Mouse (Mus musculus) urinary bladder, adult 2 months (tissue): ENCODE results near the gene Lsm2. TPM values are rescaled to one million over a fixed set of nuclear protein-coding genes. Genes with fewer than 3 reads are reported as not detected.
"Not testable (repeated sequence)": the region's sequence is repeated elsewhere in the genome, so short reads cannot be mapped to it uniquely, and the experiment has no call there.

Experiments
- DNase-seq: peaks from one replicate; pipeline ENCODE4 v3.0.0; 2022; ENCODE audit warnings: low spot score
- polyA plus RNA-seq: library from polyadenylated mRNA; depleted of rRNA; stranded (reverse); fragments of >200 nt; gene quantifications from 2 replicates; pipeline ENCODE4 v1.2.3, GENCODE M21; 2012; rRNA removed

The Lsm2 gene
- polyA plus RNA-seq, 1 experiment = 58.4 TPM

DNA sequence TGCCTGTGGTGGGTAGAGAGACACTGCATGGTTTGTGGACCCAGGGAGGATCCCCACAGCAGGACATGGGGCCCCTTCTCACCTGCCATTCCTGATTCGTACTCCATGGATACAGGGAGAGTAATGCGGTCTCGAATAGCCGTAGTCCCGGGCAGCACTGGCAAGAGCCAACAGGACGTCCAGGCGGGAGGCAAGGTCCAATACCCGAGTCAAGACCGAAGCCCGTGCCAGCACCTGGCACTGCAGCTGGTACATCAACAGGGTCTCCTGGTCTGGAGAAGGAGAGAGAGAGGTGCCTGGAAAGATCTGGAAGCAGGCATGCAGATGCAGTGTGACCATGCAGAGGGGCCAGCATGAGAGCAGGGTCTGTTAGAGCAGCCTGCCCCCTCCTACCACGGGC is 49.6 kb downstream of the Lsm2 start:
- DNase-seq = no peak

DNA sequence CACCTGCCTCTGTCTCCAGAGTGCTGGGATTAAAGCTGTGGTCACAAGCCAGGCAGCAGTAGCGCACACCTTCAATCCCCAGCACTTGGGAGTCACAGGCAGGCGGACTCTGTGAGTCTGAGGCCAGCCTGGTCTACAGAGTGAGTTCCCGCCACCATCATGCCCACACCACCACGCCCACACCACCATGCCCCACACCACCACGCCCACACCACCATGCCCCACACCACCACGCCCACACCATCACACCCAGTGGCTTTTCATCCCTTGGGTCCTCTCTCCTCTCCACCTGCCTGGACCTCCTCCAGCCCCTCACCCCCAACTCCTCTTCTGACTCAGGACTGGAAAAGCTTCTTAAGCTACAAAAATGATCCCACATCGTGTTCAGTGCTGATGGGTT is 50.2 kb downstream of the Lsm2 start:
- no peak for DNase-seq

DNA sequence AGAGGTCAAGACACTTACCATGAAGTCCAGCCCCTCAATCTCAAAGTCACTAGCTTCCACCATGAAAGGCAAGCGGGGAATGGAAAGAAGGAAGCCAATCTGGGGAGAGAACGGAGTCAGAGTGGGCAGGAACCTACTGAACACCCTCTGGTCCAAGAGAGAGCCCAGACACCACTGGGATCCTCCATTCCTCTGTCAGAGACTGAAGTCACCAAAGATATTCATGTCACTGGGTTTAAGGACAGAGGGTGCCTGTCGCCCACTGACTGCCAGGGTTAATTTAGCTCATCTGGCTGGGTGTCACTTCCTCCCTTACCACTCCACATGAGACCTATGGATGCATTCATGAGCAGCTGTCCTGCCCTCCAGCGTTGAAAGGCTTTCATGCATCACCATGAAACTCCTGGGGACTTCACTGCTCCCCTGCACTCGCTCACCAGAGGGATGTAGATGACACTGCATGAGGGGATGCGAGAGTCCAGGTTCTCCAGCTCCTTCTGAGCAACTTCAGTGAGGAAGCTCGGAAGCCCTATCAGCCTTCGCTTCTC is 50.7 kb downstream of the Lsm2 start:
- DNase-seq = no peak

DNA sequence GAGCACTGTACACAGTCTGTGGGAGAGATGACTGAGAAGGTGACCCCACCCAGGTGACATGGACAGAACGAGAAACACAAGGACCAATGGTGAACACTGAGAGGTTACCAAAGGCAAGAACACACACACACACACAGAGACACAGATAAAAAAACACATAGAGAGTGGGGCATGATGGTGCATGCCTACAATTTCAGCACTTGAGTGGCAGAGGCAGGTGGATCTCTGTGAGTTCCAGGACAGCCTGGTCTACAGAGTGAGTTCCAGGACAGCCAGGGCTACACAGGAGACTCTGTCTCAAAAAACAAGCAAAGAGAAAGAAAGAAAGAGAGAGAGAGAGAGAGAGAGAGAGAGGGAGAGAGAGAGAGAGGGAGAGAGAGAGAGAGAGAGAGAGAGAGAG is 52.0 kb downstream of the Lsm2 start:
- not testable (repeated sequence) for DNase-seq

DNA sequence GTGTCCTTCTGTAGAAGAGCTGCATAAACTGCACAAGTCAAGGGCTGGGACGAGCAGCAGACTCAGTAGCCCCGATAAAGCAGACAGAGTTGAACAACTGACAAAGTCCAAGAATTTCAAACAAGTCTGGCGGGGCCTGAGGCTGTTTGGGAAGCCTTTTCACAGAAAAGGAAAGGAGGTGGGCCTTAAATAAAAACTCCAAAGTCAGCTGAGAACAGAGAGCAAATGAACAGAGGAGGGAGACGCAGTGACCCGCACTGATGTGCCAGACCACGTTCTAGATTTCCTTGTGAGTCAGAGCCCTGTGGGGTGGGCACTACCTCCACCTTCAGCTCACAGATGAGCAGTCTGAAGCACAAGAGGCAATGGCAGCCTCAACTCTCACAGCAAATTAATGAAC is 53.2 kb downstream of the Lsm2 start:
- no peak for DNase-seq

Other genes with a start within 250 kb of the Lsm2 start
- 55.7 and 73.2 TPM in 2 replicates for gene C4b, start 238.0 kb upstream of the Lsm2 start, polyA plus RNA-seq
- gene Cyp21a1, start 177.3 kb upstream of the Lsm2 start, polyA plus RNA-seq = not detected in 2 replicates
- 37.0 and 47.5 TPM in 2 replicates for gene Stk19, start 144.9 kb upstream of the Lsm2 start, polyA plus RNA-seq
- 32.3 and 45.6 TPM in 2 replicates for gene Dxo, start 144.8 kb upstream of the Lsm2 start, polyA plus RNA-seq
- 50.3 and 58.0 TPM in 2 replicates for gene Skiv2l, start 131.7 kb upstream of the Lsm2 start, polyA plus RNA-seq
- 50.4 and 50.6 TPM in 2 replicates for gene Nelfe, start 131.5 kb upstream of the Lsm2 start, polyA plus RNA-seq
- gene Cfb, start 119.3 kb upstream of the Lsm2 start, polyA plus RNA-seq = 35.7 and 41.6 TPM in 2 replicates
- gene Zbtb12, start 102.4 kb upstream of the Lsm2 start, polyA plus RNA-seq = 6.6 and 8.5 TPM in 2 replicates
- gene Gm20547, start 99.8 kb upstream of the Lsm2 start, polyA plus RNA-seq = 0.04 TPM in 1 of 2 replicates, not detected in the other
- 43.0 and 45.6 TPM in 2 replicates for gene C2, start 83.6 kb upstream of the Lsm2 start, polyA plus RNA-seq
- gene Ehmt2, start 83.4 kb upstream of the Lsm2 start, polyA plus RNA-seq = 124 and 129 TPM in 2 replicates
- 4.5 and 5.1 TPM in 2 replicates for gene Slc44a4, start 67.4 kb upstream of the Lsm2 start, polyA plus RNA-seq
- gene Neu1, start 50.6 kb upstream of the Lsm2 start, polyA plus RNA-seq = 27.9 and 32.0 TPM in 2 replicates
- gene Hspa1b, start 22.6 kb upstream of the Lsm2 start, polyA plus RNA-seq = 100 and 116 TPM in 2 replicates
- gene Gm20481, start 11.9 kb upstream of the Lsm2 start, polyA plus RNA-seq = not detected in 2 replicates
- 52.7 and 54.4 TPM in 2 replicates for gene Hspa1a, start 9.7 kb upstream of the Lsm2 start, polyA plus RNA-seq
- gene Hspa1l, start 9.2 kb upstream of the Lsm2 start, polyA plus RNA-seq = 0.47 and 0.54 TPM in 2 replicates
- 49.8 and 53.0 TPM in 2 replicates for gene Vars, start 19.1 kb downstream of the Lsm2 start, polyA plus RNA-seq
- 5.2 and 6.1 TPM in 2 replicates for gene Vwa7, start 34.7 kb downstream of the Lsm2 start, polyA plus RNA-seq
- gene Sapcd1, start 46.2 kb downstream of the Lsm2 start, polyA plus RNA-seq = 0.77 and 0.81 TPM in 2 replicates
- 1.2 and 1.4 TPM in 2 replicates for gene Msh5, start 64.9 kb downstream of the Lsm2 start, polyA plus RNA-seq
- 149 and 191 TPM in 2 replicates for gene Clic1, start 68.1 kb downstream of the Lsm2 start, polyA plus RNA-seq
- 60.5 and 68.6 TPM in 2 replicates for gene Ddah2, start 77.2 kb downstream of the Lsm2 start, polyA plus RNA-seq
- gene Ly6g6c, start 83.5 kb downstream of the Lsm2 start, polyA plus RNA-seq = 0.26 and 0.37 TPM in 2 replicates
- gene Mpig6b, start 84.3 kb downstream of the Lsm2 start, polyA plus RNA-seq = 0.44 and 0.48 TPM in 2 replicates
- gene Ly6g6e, start 95.0 kb downstream of the Lsm2 start, polyA plus RNA-seq = 9.5 and 12.9 TPM in 2 replicates
- gene Ly6g6d, start 96.2 kb downstream of the Lsm2 start, polyA plus RNA-seq = 5.4 and 5.8 TPM in 2 replicates
- gene Ly6g6f, start 103.7 kb downstream of the Lsm2 start, polyA plus RNA-seq = 0.15 TPM in 1 of 2 replicates, not detected in the other
- 104 and 114 TPM in 2 replicates for gene Abhd16a, start 107.4 kb downstream of the Lsm2 start, polyA plus RNA-seq
- not detected in 2 replicates for gene Ly6g5c, start 126.4 kb downstream of the Lsm2 start, polyA plus RNA-seq
- gene Ly6g5b, start 133.6 kb downstream of the Lsm2 start, polyA plus RNA-seq = 1.0 and 1.2 TPM in 2 replicates
- gene Gpank1, start 139.6 kb downstream of the Lsm2 start, polyA plus RNA-seq = 16.2 and 19.3 TPM in 2 replicates
- gene Csnk2b, start 140.2 kb downstream of the Lsm2 start, polyA plus RNA-seq = 116 and 122 TPM in 2 replicates
- gene D17H6S53E, start 144.5 kb downstream of the Lsm2 start, polyA plus RNA-seq = 10.2 and 12.6 TPM in 2 replicates
- gene Apom, start 150.2 kb downstream of the Lsm2 start, polyA plus RNA-seq = 0.22 and 0.29 TPM in 2 replicates
- gene Bag6, start 153.3 kb downstream of the Lsm2 start, polyA plus RNA-seq = 130 and 136 TPM in 2 replicates
- 170 and 213 TPM in 2 replicates for gene Prrc2a, start 183.0 kb downstream of the Lsm2 start, polyA plus RNA-seq
- 11.2 and 13.3 TPM in 2 replicates for gene Aif1, start 194.2 kb downstream of the Lsm2 start, polyA plus RNA-seq
- gene Lst1, start 206.6 kb downstream of the Lsm2 start, polyA plus RNA-seq = 20.4 and 23.0 TPM in 2 replicates
- gene Ltb, start 212.6 kb downstream of the Lsm2 start, polyA plus RNA-seq = 2.6 and 3.5 TPM in 2 replicates
- gene Tnf, start 220.1 kb downstream of the Lsm2 start, polyA plus RNA-seq = 0.55 and 0.83 TPM in 2 replicates
- gene Lta, start 223.5 kb downstream of the Lsm2 start, polyA plus RNA-seq = 0.29 and 0.43 TPM in 2 replicates
- 0.18 TPM in 1 of 2 replicates, not detected in the other for gene Gm16181, start 239.0 kb downstream of the Lsm2 start, polyA plus RNA-seq